ENCODE assay signal across 7 mouse cellular contexts in genomic region chr7:80994663-80995005, GRCm38 (mm10). TPM values are rescaled to one million over a fixed set of nuclear protein-coding genes. Genes with fewer than 3 reads are reported as not detected.
DNase-seq lines count a peak whose midpoint lies in the region; TF ChIP-seq lines count a peak whose summit lies in the region.

No protein-coding gene starts in this region.

- H3K27ac ChIP-seq in left cerebral cortex, adult 2 months = peak overlapping the region; percentile 88; the same call in 1 of the 2 replicates
- H3K27ac ChIP-seq in midbrain, embryonic 10.5 days (replicated peaks) = peak overlapping the region; percentile 99

- TF ChIP-seq CTCF in left cerebral cortex, adult 2 months (IDR thresholded peaks at IDR 0.05) = no peak

- H3K4me3 ChIP-seq in left cerebral cortex, adult 2 months = peak overlapping the region; percentile 93
- H3K4me3 ChIP-seq in midbrain, embryonic 10.5 days = peak overlapping the region; percentile 93

- no peaks in the 10 kb centered on the region for H3K27me3 ChIP-seq in midbrain, embryonic 10.5 days (ENCODE audit: low read depth, poor library complexity, severe bottlenecking)

- WGBS in midbrain, embryonic 10.5 days = 57% methylated on average over 6 of the region's 6 CpGs

- no peak for DNase-seq in left cerebral cortex, adult 2 months (ENCODE audit: extremely low spot score in 1 of 2, low spot score in 2 of 2)
- DNase-seq in left cerebral cortex, postnatal 10 days (ENCODE audit: extremely low spot score in 1 of 2, low spot score in 2 of 2) = no peak
- DNase-seq in c-Kit-positive CD71-positive TER-119-positive erythroid progenitor cells, embryonic 14.5 days (ENCODE audit: low spot score) = peak; percentile 36
- DNase-seq in heart, postnatal 10 days = peak; percentile 17 to 31
- DNase-seq in midbrain, embryonic 10.5 days (ENCODE audit: low spot score) = no peak
- DNase-seq in retina, embryonic 14.5 days (ENCODE audit: low spot score) = no peak
- no peak for DNase-seq in adrenal gland, adult 18-20 months (ENCODE audit: low spot score in 2 of 2)

- no peaks in the 10 kb centered on the region for H3K9me3 ChIP-seq in midbrain, embryonic 10.5 days (replicated peaks)

- H3K36me3 ChIP-seq in midbrain, embryonic 10.5 days = no peaks in the 10 kb centered on the region

- intact Hi-C loops in left cerebral cortex, adult 2 months (cut with DNase I) = loop anchor here (5.0 kb wide), 1 partner anchor 138 kb away; no protein-coding TSS in a partner anchor
- intact Hi-C loops in left cerebral cortex, postnatal 10 days (cut with DNase I) = no loop called here
- intact Hi-C loops in heart, postnatal 10 days (cut with DNase I) = loop anchor here (5.0 to 10.0 kb wide), 2 partner anchors 92 to 350 kb away; partner anchors contain the start of genes Rps17 and Wdr73

- H3K4me1 ChIP-seq in midbrain, embryonic 10.5 days = peaks cover 37% of the 10 kb centered on the region

RNA-seq across cellular contexts. Expression of gene Zfp592, which starts 1.2 kb away (rescaled TPM):
- 10 to 100 TPM; 22.3 to 24.1 TPM for total RNA-seq in left cerebral cortex, adult 2 months (2021)
- 10 to 100 TPM; 21.2 to 22.9 TPM for total RNA-seq in left cerebral cortex, postnatal 10 days (2021)
- 10 to 100 TPM; 22.9 to 24.9 TPM for total RNA-seq in heart, postnatal 10 days (2021)
- 10.5 and 11.6 TPM in 2 replicates for polyA plus RNA-seq in midbrain, embryonic 10.5 days (2016; fragmentation: Nextera tagmentation; extraction: Ambion mirVana)
- total RNA-seq in adrenal gland, adult 18-20 months (2021) = 10 to 100 TPM; 25.4 to 35.8 TPM

RNA-seq across cellular contexts. Expression of gene Sec11a, which starts 47.1 kb away (rescaled TPM):
- 10 to 100 TPM; 49.0 to 51.3 TPM for total RNA-seq in left cerebral cortex, adult 2 months (2021)
- total RNA-seq in left cerebral cortex, postnatal 10 days (2021) = 10 to 100 TPM; 57.5 to 61.8 TPM
- total RNA-seq in heart, postnatal 10 days (2021) = 10 to 100 TPM; 70.2 to 75.0 TPM
- polyA plus RNA-seq in midbrain, embryonic 10.5 days (2016; fragmentation: Nextera tagmentation; extraction: Ambion mirVana) = 195 and 207 TPM in 2 replicates
- total RNA-seq in adrenal gland, adult 18-20 months (2021) = 10 to 100 TPM; 91.6 to 94.5 TPM

Comparison
In these comparisons a context has a peak if more than half of its experiments do, and no peak if none do; other contexts are left out.
1. DNase-seq: peak in c-Kit-positive CD71-positive TER-119-positive erythroid progenitor cells, embryonic 14.5 days (single experiment) and heart, postnatal 10 days (2 of 2); none in left cerebral cortex, adult 2 months (0 of 2), left cerebral cortex, postnatal 10 days (0 of 2), midbrain, embryonic 10.5 days (single experiment), retina, embryonic 14.5 days (single experiment) and adrenal gland, adult 18-20 months (0 of 2).